Comparison of ENCODE assay signal across 17 mouse cellular contexts in genomic region chr3:109216352-109216751, GRCm38 (mm10).
"Had no signal": no experiment of that assay in that cellular context is flagged by ENCODE, and none has a peak within 500 bp of the region (broad histone marks: within the 10 kb centered on the region; RNA-seq: fewer than 3 reads in every experiment).

No protein-coding gene starts in this region.

- ATAC-seq: hindbrain, postnatal 0 days; intestine, embryonic 16.5 days; liver, embryonic 12.5 days had no signal

- DNase-seq: gastrocnemius, adult 2 months; gastrocnemius, postnatal 10 days; gastrocnemius, postnatal 25 days; heart, adult 11 months; heart, adult 2 months; heart, postnatal 14 days; heart, postnatal 36 days; kidney, adult 11 months; kidney, adult 2 months; kidney, postnatal 10 days; kidney, postnatal 25 days; kidney, postnatal 4 days; layer of hippocampus, postnatal 36 days; left cerebral cortex, postnatal 4 days had no signal
